Mouse (Mus musculus): Measurements from ENCODE around the gene Glod5.

Gene Glod5

GRCm38 (mm10) chrX:7967596-7968201 lies 50.6 kb downstream of the Glod5 start:
- DNase-seq: no peak

- no peak for DNase-seq
Observed at GRCm38 (mm10) chrX:7966161-7966560, 52.1 kb downstream of the Glod5 start.

DNA sequence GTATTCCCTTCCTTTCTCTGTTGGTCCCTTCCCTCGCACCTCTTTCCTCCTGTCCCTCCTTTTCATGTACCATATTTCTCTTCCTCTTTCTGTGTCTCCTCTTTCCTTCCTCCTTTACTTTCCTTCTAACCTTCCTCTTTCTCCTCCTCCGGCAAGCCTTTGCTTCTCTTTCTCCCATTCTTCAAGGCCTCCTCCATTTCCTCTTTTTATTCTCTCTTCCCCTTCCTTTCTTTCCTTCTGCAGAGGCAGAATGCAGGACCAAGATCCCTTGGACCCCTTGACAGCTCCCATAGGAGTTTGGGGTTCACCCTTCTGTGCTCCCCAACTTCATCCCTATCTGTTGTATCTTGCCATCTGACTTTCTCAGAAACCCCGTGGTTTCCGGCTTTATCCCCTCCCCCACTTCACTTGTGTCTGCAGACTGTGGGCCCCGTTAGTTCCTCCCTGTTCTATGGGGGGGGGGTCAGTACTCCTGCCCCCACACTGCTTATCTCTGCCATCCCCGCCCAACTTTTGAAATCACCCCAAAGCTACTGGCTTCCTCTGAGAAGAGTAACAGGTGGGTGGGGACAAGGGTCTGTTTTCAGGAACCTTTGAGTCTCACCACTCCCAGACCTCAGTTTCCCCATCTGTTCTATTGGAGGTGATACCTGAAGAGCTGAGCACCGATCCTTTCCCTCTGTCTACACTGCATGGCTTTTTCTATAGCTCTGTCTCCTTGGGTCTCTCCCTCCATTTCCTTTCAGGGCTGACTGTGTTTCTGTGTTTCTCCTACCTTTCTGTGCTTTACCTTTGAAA lies 54.3 kb downstream of the Glod5 start:
- no peak for DNase-seq

- no peak for DNase-seq
Observed at GRCm38 (mm10) chrX:7958868-7959267, 59.4 kb downstream of the Glod5 start.
